Mouse (Mus musculus) kidney, postnatal 4 days (tissue): ENCODE results near the gene Hdac4.

Source experiments
- DNase-seq, 2 experiments: peaks; one replicate each; pipeline ENCODE4 v3.0.0; 2021; ENCODE audit warnings: mixed read lengths in 2 of 2

Gene Hdac4

GRCm38 (mm10) chr1:92058731-92059425 is 136.6 kb downstream of the Hdac4 start:
- no peak for DNase-seq

- no peak for DNase-seq
Observed at GRCm38 (mm10) chr1:92057068-92057467, 138.4 kb downstream of the Hdac4 start.

GRCm38 (mm10) chr1:92055149-92055548 is 140.3 kb downstream of the Hdac4 start:
- no peak for DNase-seq

- DNase-seq = no peak
Observed at GRCm38 (mm10) chr1:92052190-92052589, 143.3 kb downstream of the Hdac4 start.

- DNase-seq = no peak
Observed at GRCm38 (mm10) chr1:92051489-92052062, 143.9 kb downstream of the Hdac4 start.

GRCm38 (mm10) chr1:92050992-92051391 is 144.5 kb downstream of the Hdac4 start:
- DNase-seq = no peak

- no peak for DNase-seq
Observed at GRCm38 (mm10) chr1:92050566-92050965, 144.9 kb downstream of the Hdac4 start.

GRCm38 (mm10) chr1:92048415-92049354 is 146.8 kb downstream of the Hdac4 start:
- no peak for DNase-seq

- DNase-seq = no peak
Observed at GRCm38 (mm10) chr1:92045671-92046070, 149.8 kb downstream of the Hdac4 start.

GRCm38 (mm10) chr1:92044868-92045267 is 150.6 kb downstream of the Hdac4 start:
- no peak for DNase-seq

- DNase-seq = no peak
Observed at GRCm38 (mm10) chr1:92043989-92044388, 151.5 kb downstream of the Hdac4 start.

- DNase-seq = no peak
Observed at GRCm38 (mm10) chr1:92042126-92042525, 153.4 kb downstream of the Hdac4 start.

GRCm38 (mm10) chr1:92041290-92041689 is 154.2 kb downstream of the Hdac4 start:
- no peak for DNase-seq

GRCm38 (mm10) chr1:92038714-92039113 is 156.8 kb downstream of the Hdac4 start:
- DNase-seq = no peak

- DNase-seq = no peak
Observed at GRCm38 (mm10) chr1:92037039-92037438, 158.5 kb downstream of the Hdac4 start.

GRCm38 (mm10) chr1:92035770-92036169 is 159.7 kb downstream of the Hdac4 start:
- no peak for DNase-seq

GRCm38 (mm10) chr1:92034247-92034646 is 161.3 kb downstream of the Hdac4 start:
- no peak for DNase-seq

- DNase-seq = no peak
Observed at GRCm38 (mm10) chr1:92033463-92033862, 162.0 kb downstream of the Hdac4 start.

GRCm38 (mm10) chr1:92030541-92030940 is 165.0 kb downstream of the Hdac4 start:
- DNase-seq = no peak

- no peak for DNase-seq
Observed at GRCm38 (mm10) chr1:92028158-92028557, 167.3 kb downstream of the Hdac4 start.

- DNase-seq = no peak
Observed at GRCm38 (mm10) chr1:92026351-92026750, 169.1 kb downstream of the Hdac4 start.

- no peak for DNase-seq
Observed at GRCm38 (mm10) chr1:92023906-92024305, 171.6 kb downstream of the Hdac4 start.

GRCm38 (mm10) chr1:92022009-92022408 is 173.5 kb downstream of the Hdac4 start:
- DNase-seq = no peak
